Mouse (Mus musculus) liver (tissue): Measurements from ENCODE around the gene Tas2r137.

Experiments
- DNase-seq: peaks from one replicate; pipeline ENCODE4 v3.0.0-alpha.2; 2020; ENCODE audit warnings: mixed read lengths

The Tas2r137 gene

DNA sequence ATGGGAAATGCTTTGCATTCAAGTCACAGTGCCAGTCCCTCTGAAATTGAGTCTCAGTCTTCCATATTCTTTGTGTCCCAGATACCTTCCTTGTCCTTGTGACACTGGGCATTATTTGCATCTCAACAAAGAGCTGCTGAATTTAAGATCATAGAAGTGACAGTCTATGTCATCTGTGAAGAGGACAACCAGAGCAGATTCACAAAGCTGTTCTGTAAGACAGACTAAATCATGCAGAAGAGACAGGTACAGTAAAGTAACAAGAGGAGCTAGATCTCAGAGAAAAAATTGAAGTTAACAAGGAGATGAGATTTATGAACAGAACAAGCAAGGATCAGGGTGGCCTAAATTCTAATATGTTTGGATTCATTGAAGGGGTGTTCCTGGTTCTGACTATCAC is at the start of gene Tas2r137:
Tas2r137 (plus strand) TSS at position 301 of the 400 bp plus-strand sequence.
- DNase-seq = no peak

DNA sequence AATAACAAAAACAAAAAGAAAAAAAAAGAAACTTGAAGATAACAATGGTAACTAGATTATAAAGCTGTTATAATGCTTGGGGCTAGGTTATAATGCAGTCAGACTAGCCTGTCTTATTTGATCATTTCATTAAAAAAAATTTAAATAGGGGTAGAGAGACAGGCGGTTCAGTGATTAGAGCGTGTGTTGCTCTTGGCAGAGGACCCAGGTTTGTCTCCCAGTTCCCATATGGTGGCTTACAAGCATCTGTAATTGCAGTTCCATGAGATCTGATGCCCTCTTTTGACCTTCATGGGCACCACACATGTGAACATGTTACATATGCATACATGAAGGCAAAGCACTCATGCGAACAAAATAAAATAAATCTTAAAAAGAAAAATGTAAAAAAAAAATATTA is 49.8 kb upstream of the Tas2r137 start:
- no peak for DNase-seq

DNA sequence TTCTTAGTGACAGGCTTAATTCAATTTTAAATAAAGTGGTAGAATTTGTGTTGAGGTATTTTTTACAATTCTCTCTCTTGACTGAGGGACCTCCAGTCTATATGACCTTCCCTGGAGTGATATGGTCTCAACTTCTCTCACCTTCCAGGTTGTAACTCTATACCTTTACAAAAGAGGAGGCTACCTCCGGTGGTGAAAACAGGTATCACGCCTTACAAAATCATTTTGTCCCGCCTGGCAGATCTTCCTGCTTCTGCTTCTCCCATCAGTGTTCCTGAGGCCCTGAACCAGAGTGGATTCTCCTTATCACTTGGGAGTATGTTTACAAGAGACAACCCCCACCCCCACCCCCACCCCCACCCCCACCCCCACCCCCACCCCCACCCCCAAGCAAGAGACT is 49.3 kb upstream of the Tas2r137 start:
- DNase-seq = no peak

DNA sequence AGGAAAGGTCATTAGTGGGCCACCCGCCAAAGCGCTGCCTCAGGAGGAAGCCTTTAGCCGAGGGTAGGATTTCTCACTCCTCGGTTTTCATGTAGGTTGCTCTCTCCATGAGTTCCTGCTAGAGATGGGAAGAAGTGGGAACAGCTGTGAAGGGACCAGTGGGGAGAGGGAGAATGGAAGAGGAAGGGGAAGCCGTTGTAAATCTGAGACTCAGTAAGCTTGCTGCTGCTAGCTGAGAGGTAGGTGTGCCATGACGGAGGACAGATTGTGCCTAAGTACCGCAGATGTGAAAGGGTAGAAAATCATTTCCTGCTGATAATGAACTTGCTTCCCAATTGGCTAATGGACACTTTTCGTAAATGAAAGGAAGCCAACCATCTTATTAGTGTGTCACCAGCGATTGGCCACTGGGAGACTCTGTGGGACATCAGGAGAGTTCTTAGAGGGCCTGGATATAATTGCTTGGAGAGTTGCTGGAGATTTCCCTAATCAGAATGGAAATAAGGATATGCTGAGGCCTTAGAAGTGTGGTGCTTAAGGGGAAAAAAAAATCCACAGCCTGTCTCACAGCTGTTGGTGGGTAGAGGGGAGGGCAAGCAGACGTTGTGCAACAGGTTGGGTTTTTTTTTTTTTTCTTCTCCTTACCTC is 47.6 kb upstream of the Tas2r137 start:
- no peak for DNase-seq

DNA sequence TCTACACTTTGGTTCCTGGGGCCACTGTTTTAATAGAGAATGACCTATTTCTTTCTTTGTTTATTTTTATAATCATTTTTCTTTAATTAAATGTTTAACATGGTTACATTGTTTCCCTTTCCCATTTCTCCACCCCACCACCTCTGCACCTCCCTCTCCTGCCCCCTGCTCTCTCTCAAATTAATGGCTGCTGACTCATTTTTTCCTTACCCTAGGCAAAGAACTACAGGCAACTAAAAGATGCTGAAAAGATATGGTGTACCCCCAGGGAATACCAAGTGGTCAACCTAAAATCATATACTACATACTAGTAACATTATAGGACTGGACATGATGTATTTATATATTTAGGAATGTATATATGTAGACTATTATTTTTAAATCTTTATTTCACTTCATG is 42.4 kb upstream of the Tas2r137 start:
- DNase-seq = no peak

DNA sequence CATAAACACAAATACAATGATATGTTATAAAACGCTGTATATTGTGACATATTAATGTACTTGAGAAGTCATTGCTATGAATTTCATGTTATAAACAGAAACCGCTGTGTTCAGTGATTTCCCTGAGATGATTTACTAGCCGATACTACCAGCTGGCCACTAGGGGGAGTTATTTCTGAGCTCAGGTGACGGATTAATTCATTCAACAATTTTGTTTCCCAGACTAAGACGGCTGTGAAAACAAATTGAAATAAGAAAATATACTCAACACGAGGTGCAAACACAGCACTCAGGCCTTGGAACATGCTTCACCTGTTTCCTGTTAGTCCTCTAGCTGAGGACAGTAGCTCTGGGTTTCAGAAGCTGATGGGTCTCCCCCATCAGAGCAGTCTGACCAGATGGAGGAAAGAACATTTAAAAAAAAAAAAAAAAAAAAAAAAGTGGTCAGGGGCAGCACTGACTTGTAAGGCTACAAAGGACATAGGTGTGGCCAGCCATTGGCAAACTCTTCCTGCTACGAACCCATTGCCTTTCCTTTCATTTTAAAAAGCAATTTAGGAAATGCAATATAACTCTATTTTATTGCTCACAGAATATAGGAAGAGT is 36.5 kb upstream of the Tas2r137 start:
- DNase-seq = no peak

DNA sequence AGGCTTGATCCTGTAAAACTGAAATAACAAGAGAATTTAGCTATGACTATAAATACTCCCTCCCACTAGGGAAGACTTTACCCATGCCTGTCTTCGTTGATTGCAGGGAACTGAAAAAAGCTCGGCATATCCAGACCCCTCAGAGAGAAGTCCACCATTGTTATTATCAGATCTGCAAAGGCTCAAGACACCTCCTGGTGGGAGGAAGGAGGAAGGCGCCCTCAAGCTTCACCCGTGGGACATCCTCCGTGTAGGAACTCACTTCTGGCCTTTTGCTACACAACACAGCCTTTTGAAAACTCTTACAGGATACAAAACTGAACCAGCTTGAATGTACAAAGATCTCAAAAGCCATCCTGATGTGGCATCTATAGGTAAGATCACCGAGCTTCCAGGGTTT is 25.3 kb upstream of the Tas2r137 start:
- DNase-seq = no peak

DNA sequence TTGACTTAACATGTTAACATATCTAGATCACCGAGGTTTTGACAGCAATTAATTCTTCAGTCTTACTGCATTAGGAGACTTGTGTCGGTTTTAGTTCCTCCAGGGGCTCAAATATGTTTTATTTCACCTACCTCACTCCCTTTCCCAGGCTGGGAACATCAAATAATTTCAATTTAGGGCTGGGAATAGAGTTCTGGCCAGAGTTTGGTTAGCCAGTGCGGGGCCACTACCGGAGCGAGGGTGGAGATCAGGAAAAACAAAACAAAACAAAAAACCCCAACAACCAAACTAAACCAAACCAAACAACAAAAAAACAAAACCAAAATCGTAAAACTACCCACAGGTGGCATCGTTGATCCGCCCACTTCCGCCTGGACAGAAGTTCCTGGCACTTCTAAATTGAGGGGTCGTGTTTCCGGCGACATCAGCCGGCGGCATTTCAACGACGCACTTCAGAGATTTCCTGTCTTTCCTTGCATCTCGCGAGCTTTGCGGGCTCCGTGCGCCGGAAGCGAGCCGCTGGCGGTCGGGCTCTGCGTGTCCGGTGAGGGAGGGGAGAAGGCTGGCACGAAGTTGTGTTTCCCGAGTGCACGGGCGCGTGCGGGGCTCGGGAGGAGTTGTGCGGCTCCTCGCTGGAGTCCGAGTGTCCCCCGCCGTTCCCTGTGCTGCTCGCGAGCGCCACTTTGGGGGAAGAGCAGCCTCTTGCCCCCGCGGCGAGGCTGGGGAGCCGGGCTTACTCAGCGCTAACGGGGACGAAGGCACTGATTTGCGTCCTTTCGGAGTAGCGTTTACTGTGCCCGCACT is 19.9 kb upstream of the Tas2r137 start, which contains the start of gene Ssbp1:
Ssbp1 (plus strand) TSS at position 437 of the 804 bp plus-strand sequence.
- DNase-seq = peak; percentile 91

DNA sequence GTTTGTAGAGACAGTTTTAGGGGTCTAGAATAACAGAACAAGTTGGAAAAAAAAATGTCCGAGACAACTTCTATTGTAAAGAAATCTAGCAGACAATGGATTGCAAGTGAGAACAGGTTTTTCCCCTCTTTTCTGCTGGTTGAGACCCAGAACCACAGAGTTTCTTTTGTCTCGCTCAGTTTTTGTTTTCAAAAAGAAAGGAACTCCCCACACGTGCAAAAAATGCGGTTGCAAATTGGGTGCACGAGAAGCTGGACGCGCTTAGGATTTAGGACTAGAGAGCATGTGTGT is 19.4 kb upstream of the Tas2r137 start:
- DNase-seq = no peak

DNA sequence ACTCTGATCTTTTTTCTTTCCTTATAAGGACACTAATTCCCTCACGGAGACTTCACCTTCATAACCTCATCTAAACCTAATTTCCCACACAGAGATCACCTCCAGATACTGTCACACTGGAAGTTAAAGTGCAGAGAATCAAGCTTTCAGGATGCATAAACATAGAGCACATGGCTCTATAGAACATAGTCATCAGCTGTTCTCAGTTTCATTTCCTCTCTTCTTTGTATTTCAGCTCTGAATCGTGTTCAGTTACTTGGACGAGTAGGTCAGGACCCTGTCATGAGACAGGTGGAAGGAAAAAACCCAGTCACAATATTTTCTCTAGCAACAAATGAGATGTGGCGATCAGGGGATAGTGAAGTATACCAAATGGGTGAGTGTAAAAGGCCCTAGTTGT is 14.9 kb upstream of the Tas2r137 start:
- no peak for DNase-seq

DNA sequence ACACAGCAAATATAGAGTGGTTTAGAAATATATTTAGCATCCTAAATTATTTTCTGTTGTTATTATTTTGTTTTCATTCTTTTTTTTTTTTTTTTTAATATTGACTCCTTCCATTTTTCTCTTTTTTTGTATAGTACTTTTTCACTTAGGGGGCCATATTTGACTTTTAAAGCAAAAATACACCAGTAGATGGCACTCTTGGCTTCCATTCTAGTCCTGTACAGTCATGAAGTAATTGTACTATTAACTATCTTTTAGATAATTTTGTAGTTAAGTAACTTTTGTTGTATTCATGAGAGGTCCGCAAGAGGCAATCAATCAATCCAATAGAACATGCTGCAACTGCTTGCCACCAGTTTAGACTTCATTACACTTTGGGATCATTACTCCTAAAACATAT is 11.3 kb upstream of the Tas2r137 start:
- DNase-seq = no peak

DNA sequence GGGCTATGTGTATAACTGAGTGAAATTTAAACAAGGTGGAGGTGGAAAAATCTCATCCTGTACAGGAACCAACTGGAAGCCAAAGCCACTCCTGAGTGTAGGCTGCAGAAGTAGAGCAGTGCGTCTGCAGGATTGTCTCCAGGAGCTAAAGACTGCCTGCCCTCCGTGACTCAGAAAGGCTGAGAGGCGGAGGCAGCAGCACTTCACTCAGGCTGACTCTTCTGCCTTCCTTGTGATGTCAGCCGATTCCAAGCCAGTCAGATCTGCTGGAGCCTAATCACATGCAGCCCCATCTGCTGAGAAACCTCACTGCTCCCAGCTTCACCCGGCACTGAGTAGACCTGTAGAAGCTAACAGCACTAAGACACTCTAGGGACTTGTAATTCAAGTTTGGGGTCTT is 8.7 kb upstream of the Tas2r137 start:
- DNase-seq = no peak

DNA sequence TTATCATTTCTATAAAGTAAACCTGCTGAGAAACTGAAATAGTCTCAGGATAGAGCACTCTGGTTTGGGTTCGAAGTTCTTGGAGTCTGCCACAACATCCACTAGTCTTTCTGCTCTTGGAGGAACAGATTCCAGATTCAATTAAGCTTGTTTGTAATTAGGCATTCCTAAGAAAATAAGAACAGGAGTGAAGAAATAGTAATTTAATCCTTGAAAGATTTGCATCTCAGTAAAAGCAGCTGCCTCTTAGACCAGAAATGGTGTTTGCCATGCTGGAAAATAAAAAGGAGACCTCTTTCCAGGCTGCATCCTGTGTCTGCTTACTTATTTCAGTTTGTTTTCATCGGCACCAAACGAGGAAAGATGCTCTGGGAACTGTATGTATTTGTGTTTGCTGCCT is 2.2 kb downstream of the Tas2r137 start, which contains the start of gene Tas2r108:
Tas2r108 (plus strand) TSS at position 301 of the 400 bp plus-strand sequence.
- no peak for DNase-seq

DNA sequence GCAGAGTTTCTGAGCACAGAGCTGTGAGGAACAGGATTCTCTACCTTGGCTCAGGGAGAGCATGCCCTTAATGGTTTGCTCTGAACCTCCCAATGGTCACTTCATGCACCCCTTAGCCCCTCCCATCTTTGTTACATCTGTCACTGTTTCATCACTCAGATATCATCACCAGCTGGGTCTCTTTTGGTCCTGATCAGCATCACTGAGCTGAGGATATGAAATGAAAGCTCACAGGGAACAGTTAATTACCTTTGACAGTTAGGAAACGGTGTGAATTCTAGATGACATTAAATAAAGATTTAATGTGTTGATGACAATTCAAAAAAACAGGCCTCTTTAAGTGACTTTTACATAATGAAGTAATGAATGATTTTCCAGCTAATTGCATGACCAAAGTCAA is 28.4 kb downstream of the Tas2r137 start, which contains the start of gene Prss37:
Prss37 (minus strand) TSS at position 101 of the 400 bp plus-strand sequence.
- DNase-seq = no peak
